Mouse (Mus musculus): ENCODE measurements around the gene Fam208a. TPM values are rescaled to one million over a fixed set of nuclear protein-coding genes. Genes with fewer than 3 reads are reported as not detected.

Fam208a gene
- total RNA-seq (2012; rRNA removed) = 45.3 and 51.8 TPM in 2 replicates

- TF ChIP-seq CHD2 (IDR thresholded peaks at IDR 0.05; ENCODE audit: low read depth, low read length) = no peak
- no peak for TF ChIP-seq ZNF384 (IDR thresholded peaks at IDR 0.05; ENCODE audit: low read depth, low read length)
- TF ChIP-seq HCFC1 (IDR thresholded peaks at IDR 0.05; ENCODE audit: borderline replicate concordance, insufficient read depth, low read length) = no peak
- no peak for TF ChIP-seq MAFK (IDR thresholded peaks at IDR 0.05; ENCODE audit: insufficient read depth, low read depth, low read length)
- TF ChIP-seq ZC3H11A (IDR thresholded peaks at IDR 0.05; ENCODE audit: borderline replicate concordance, low read depth, low read length) = no peak
- peak within 1 kb of the TSS; percentile 99 for H3K9ac ChIP-seq (ENCODE audit: insufficient read depth, low read depth, low read length, poor library complexity, severe bottlenecking)
- DNase-seq (ENCODE audit: low read depth, low spot score) = peak; percentile 93
- H3K36me3 ChIP-seq (ENCODE audit: control insufficient read depth, insufficient read depth, low read length, poor library complexity, severe bottlenecking) = peaks cover 7% of the 10 kb centered on the region; the same call in 1 of the 2 replicates
- in situ Hi-C loops (cut with MboI; ENCODE audit: low sequenced_read_pairs in 2 of 2, unreplicated experiment in 2 of 2) = no loop called here
- peak within 1 kb of the TSS; percentile 71 to 95 for H3K4me3 ChIP-seq (ENCODE audit: insufficient read depth in 1 of 2, low read depth in 1 of 2, low read length in 2 of 2, poor library complexity in 1 of 2, severe bottlenecking in 1 of 2)
- H3K4me1 ChIP-seq (ENCODE audit: control insufficient read depth in 2 of 2, insufficient read depth in 2 of 2, low read length in 2 of 2, poor library complexity in 1 of 2) = 0 out of 4 replicates have a peak, but pooled peaks cover 0 to 4% of the 10 kb centered on the region in 2 experiments
- no peaks in the 10 kb centered on the region for H3K9me3 ChIP-seq (ENCODE audit: control insufficient read depth, insufficient read depth, low read depth, low read length)
- H3K27ac ChIP-seq (ENCODE audit: insufficient read depth, low read depth, low read length, poor library complexity, severe bottlenecking) = peak within 1 kb of the TSS; percentile 98
Observed at GRCm38 (mm10) chr14:27428573-27428972, at the start of gene Fam208a. Fam208a (plus strand) TSS chr14:27428834.

GRCm38 (mm10) chr14:27379404-27379803 is 49.2 kb upstream of the Fam208a start:
- TF ChIP-seq CHD2 (IDR thresholded peaks at IDR 0.05; ENCODE audit: low read depth, low read length) (no peak), ZC3H11A (IDR thresholded peaks at IDR 0.05; ENCODE audit: borderline replicate concordance, low read depth, low read length) (no peak)
- Histone ChIP-seq H3K9me3 (ENCODE audit: control insufficient read depth, insufficient read depth, low read depth, low read length) (no peaks in the 10 kb centered on the region), H3K27ac (ENCODE audit: insufficient read depth, low read depth, low read length, poor library complexity, severe bottlenecking) (no peak overlapping the region), H3K4me3 (ENCODE audit: insufficient read depth in 1 of 2, low read depth in 1 of 2, low read length in 2 of 2, poor library complexity in 1 of 2, severe bottlenecking in 1 of 2) (0 out of 4 replicates have a peak overlapping the region, but pooled peaks have one; percentile 1 to 27), H3K36me3 (ENCODE audit: control insufficient read depth, insufficient read depth, low read length, poor library complexity, severe bottlenecking) (no peaks in the 10 kb centered on the region; the same call in 1 of the 2 replicates), H3K4me1 (ENCODE audit: control insufficient read depth in 2 of 2, insufficient read depth in 2 of 2, low read length in 2 of 2, poor library complexity in 1 of 2) (no peaks in the 10 kb centered on the region), H3K9ac (ENCODE audit: insufficient read depth, low read depth, low read length, poor library complexity, severe bottlenecking) (no peak overlapping the region)
- in situ Hi-C loops (cut with MboI; ENCODE audit: low sequenced_read_pairs in 2 of 2, unreplicated experiment in 2 of 2) = no loop called here
- no peak for DNase-seq (ENCODE audit: low read depth, low spot score)

GRCm38 (mm10) chr14:27381459-27381858 is 47.2 kb upstream of the Fam208a start:
- H3K4me1 ChIP-seq (ENCODE audit: control insufficient read depth in 2 of 2, insufficient read depth in 2 of 2, low read length in 2 of 2, poor library complexity in 1 of 2) = 0 out of 4 replicates have a peak, but pooled peaks cover 0 to 1% of the 10 kb centered on the region in 2 experiments
- no peak overlapping the region for H3K27ac ChIP-seq (ENCODE audit: insufficient read depth, low read depth, low read length, poor library complexity, severe bottlenecking)
- H3K36me3 ChIP-seq (ENCODE audit: control insufficient read depth, insufficient read depth, low read length, poor library complexity, severe bottlenecking) = no peaks in the 10 kb centered on the region; the same call in 1 of the 2 replicates
- in situ Hi-C loops (cut with MboI; ENCODE audit: low sequenced_read_pairs in 2 of 2, unreplicated experiment in 2 of 2) = no loop called here
- TF ChIP-seq MAFK (IDR thresholded peaks at IDR 0.05; ENCODE audit: insufficient read depth, low read depth, low read length) = no peak
- TF ChIP-seq CHD2 (IDR thresholded peaks at IDR 0.05; ENCODE audit: low read depth, low read length) = no peak
- no peak for TF ChIP-seq ZC3H11A (IDR thresholded peaks at IDR 0.05; ENCODE audit: borderline replicate concordance, low read depth, low read length)
- no peak for TF ChIP-seq ZNF384 (IDR thresholded peaks at IDR 0.05; ENCODE audit: low read depth, low read length)
- TF ChIP-seq HCFC1 (IDR thresholded peaks at IDR 0.05; ENCODE audit: borderline replicate concordance, insufficient read depth, low read length) = no peak
- no peak for DNase-seq (ENCODE audit: low read depth, low spot score)
- no peak overlapping the region for H3K4me3 ChIP-seq (ENCODE audit: insufficient read depth in 1 of 2, low read depth in 1 of 2, low read length in 2 of 2, poor library complexity in 1 of 2, severe bottlenecking in 1 of 2)
- H3K9me3 ChIP-seq (ENCODE audit: control insufficient read depth, insufficient read depth, low read depth, low read length) = no peaks in the 10 kb centered on the region
- H3K9ac ChIP-seq (ENCODE audit: insufficient read depth, low read depth, low read length, poor library complexity, severe bottlenecking) = no peak overlapping the region

GRCm38 (mm10) chr14:27383321-27383830 is 45.3 kb upstream of the Fam208a start:
- H3K4me3 ChIP-seq (ENCODE audit: insufficient read depth in 1 of 2, low read depth in 1 of 2, low read length in 2 of 2, poor library complexity in 1 of 2, severe bottlenecking in 1 of 2) = no peak overlapping the region
- no peak overlapping the region for H3K9ac ChIP-seq (ENCODE audit: insufficient read depth, low read depth, low read length, poor library complexity, severe bottlenecking)
- H3K27ac ChIP-seq (ENCODE audit: insufficient read depth, low read depth, low read length, poor library complexity, severe bottlenecking) = no peak overlapping the region
- TF ChIP-seq ZNF384 (IDR thresholded peaks at IDR 0.05; ENCODE audit: low read depth, low read length) (no peak), CHD2 (IDR thresholded peaks at IDR 0.05; ENCODE audit: low read depth, low read length) (no peak), HCFC1 (IDR thresholded peaks at IDR 0.05; ENCODE audit: borderline replicate concordance, insufficient read depth, low read length) (no peak), MAFK (IDR thresholded peaks at IDR 0.05; ENCODE audit: insufficient read depth, low read depth, low read length) (no peak), ZC3H11A (IDR thresholded peaks at IDR 0.05; ENCODE audit: borderline replicate concordance, low read depth, low read length) (no peak)
- H3K9me3 ChIP-seq (ENCODE audit: control insufficient read depth, insufficient read depth, low read depth, low read length) = no peaks in the 10 kb centered on the region
- 0 out of 4 replicates have a peak, but pooled peaks cover 0 to 1% of the 10 kb centered on the region in 2 experiments for H3K4me1 ChIP-seq (ENCODE audit: control insufficient read depth in 2 of 2, insufficient read depth in 2 of 2, low read length in 2 of 2, poor library complexity in 1 of 2)
- DNase-seq (ENCODE audit: low read depth, low spot score) = no peak
- in situ Hi-C loops (cut with MboI; ENCODE audit: low sequenced_read_pairs in 2 of 2, unreplicated experiment in 2 of 2) = no loop called here
- no peaks in the 10 kb centered on the region; the same call in 1 of the 2 replicates for H3K36me3 ChIP-seq (ENCODE audit: control insufficient read depth, insufficient read depth, low read length, poor library complexity, severe bottlenecking)

All from ES-E14 (cell line).